Mouse (Mus musculus): ENCODE measurements around the gene Psd. TPM values are rescaled to one million over a fixed set of nuclear protein-coding genes. Genes with fewer than 3 reads are reported as not detected.

Gene Psd
- polyA plus RNA-seq, 1 experiment from 2014 or later: 5.1 TPM

GRCm38 (mm10) chr19:46318031-46318471 is 8.9 kb downstream of the Psd start:
- no peak; the same call in 1 of the 2 replicates for ATAC-seq (replicated peaks; ENCODE audit: extremely low read depth, insufficient read depth, low FRiP score)
- H3K27me3 ChIP-seq (ENCODE audit: control insufficient read depth, insufficient read depth, low read length): peaks cover 87% of the 10 kb centered on the region
- no peaks in the 10 kb centered on the region for H3K9me3 ChIP-seq (replicated peaks; ENCODE audit: control insufficient read depth, low read length)
- H3K36me3 ChIP-seq (ENCODE audit: control insufficient read depth, insufficient read depth): no peaks in the 10 kb centered on the region
- H3K4me2 ChIP-seq (ENCODE audit: low read depth, low read length): peak overlapping the region; percentile 68
- H3K9ac ChIP-seq (ENCODE audit: low read length): peak overlapping the region; percentile 50
- no peak overlapping the region for H3K27ac ChIP-seq (ENCODE audit: low read length)
- peaks cover 14% of the 10 kb centered on the region for H3K4me1 ChIP-seq (ENCODE audit: control insufficient read depth, insufficient read depth, low read length)
- peak overlapping the region; percentile 50 for H3K4me3 ChIP-seq (ENCODE audit: low read length)
- 2% methylated on average over 30 of the region's 42 CpGs for WGBS

GRCm38 (mm10) chr19:46317546-46317885 is 9.4 kb downstream of the Psd start:
- no peak for ATAC-seq (replicated peaks; ENCODE audit: extremely low read depth, insufficient read depth, low FRiP score)
- Histone ChIP-seq H3K4me3 (ENCODE audit: low read length) (peak overlapping the region; percentile 50), H3K36me3 (ENCODE audit: control insufficient read depth, insufficient read depth) (no peaks in the 10 kb centered on the region), H3K4me2 (ENCODE audit: low read depth, low read length) (peak overlapping the region; percentile 68), H3K9ac (ENCODE audit: low read length) (peak overlapping the region; percentile 50), H3K27me3 (ENCODE audit: control insufficient read depth, insufficient read depth, low read length) (peaks cover 86% of the 10 kb centered on the region), H3K27ac (ENCODE audit: low read length) (no peak overlapping the region), H3K4me1 (ENCODE audit: control insufficient read depth, insufficient read depth, low read length) (peaks cover 14% of the 10 kb centered on the region), H3K9me3 (replicated peaks; ENCODE audit: control insufficient read depth, low read length) (no peaks in the 10 kb centered on the region)
- under 1% methylated on average over 48 of the region's 48 CpGs for WGBS

GRCm38 (mm10) chr19:46316846-46317545 is 10.0 kb downstream of the Psd start:
- H3K27me3 ChIP-seq (ENCODE audit: control insufficient read depth, insufficient read depth, low read length): peaks cover 83% of the 10 kb centered on the region
- peak overlapping the region; percentile 68 for H3K4me2 ChIP-seq (ENCODE audit: low read depth, low read length)
- no peak overlapping the region; the same call in 1 of the 2 replicates for H3K9ac ChIP-seq (ENCODE audit: low read length)
- no peak for ATAC-seq (replicated peaks; ENCODE audit: extremely low read depth, insufficient read depth, low FRiP score)
- H3K4me3 ChIP-seq (ENCODE audit: low read length): peak overlapping the region; percentile 50
- peaks cover 4% of the 10 kb centered on the region for H3K36me3 ChIP-seq (ENCODE audit: control insufficient read depth, insufficient read depth)
- no peak overlapping the region for H3K27ac ChIP-seq (ENCODE audit: low read length)
- WGBS: 35% methylated on average over 15 of the region's 15 CpGs
- peaks cover 14% of the 10 kb centered on the region for H3K4me1 ChIP-seq (ENCODE audit: control insufficient read depth, insufficient read depth, low read length)
- H3K9me3 ChIP-seq (replicated peaks; ENCODE audit: control insufficient read depth, low read length): no peaks in the 10 kb centered on the region

- no peak overlapping the region for H3K27ac ChIP-seq (ENCODE audit: low read length)
- no peak overlapping the region for H3K4me3 ChIP-seq (ENCODE audit: low read length)
- no peaks in the 10 kb centered on the region for H3K9me3 ChIP-seq (replicated peaks; ENCODE audit: control insufficient read depth, low read length)
- no peak overlapping the region for H3K9ac ChIP-seq (ENCODE audit: low read length)
- peaks cover 10% of the 10 kb centered on the region for H3K36me3 ChIP-seq (ENCODE audit: control insufficient read depth, insufficient read depth)
- 51% methylated on average over 12 of the region's 12 CpGs for WGBS
- peaks cover 14% of the 10 kb centered on the region for H3K4me1 ChIP-seq (ENCODE audit: control insufficient read depth, insufficient read depth, low read length)
- ATAC-seq (replicated peaks; ENCODE audit: extremely low read depth, insufficient read depth, low FRiP score): no peak
- H3K27me3 ChIP-seq (ENCODE audit: control insufficient read depth, insufficient read depth, low read length): peaks cover 74% of the 10 kb centered on the region
- H3K4me2 ChIP-seq (ENCODE audit: low read depth, low read length): no peak overlapping the region
These were observed 11.0 kb downstream of the Psd start for GRCm38 (mm10) chr19:46315752-46316610.

GRCm38 (mm10) chr19:46314872-46315742 is 11.8 kb downstream of the Psd start:
- ATAC-seq (replicated peaks; ENCODE audit: extremely low read depth, insufficient read depth, low FRiP score): no peak
- no peaks in the 10 kb centered on the region for H3K9me3 ChIP-seq (replicated peaks; ENCODE audit: control insufficient read depth, low read length)
- H3K27ac ChIP-seq (ENCODE audit: low read length): no peak overlapping the region
- no peak overlapping the region for H3K4me2 ChIP-seq (ENCODE audit: low read depth, low read length)
- H3K27me3 ChIP-seq (ENCODE audit: control insufficient read depth, insufficient read depth, low read length): peaks cover 65% of the 10 kb centered on the region
- H3K36me3 ChIP-seq (ENCODE audit: control insufficient read depth, insufficient read depth): peaks cover 17% of the 10 kb centered on the region
- H3K4me3 ChIP-seq (ENCODE audit: low read length): no peak overlapping the region
- 38% methylated on average over 14 of the region's 14 CpGs for WGBS
- no peak overlapping the region for H3K9ac ChIP-seq (ENCODE audit: low read length)
- peaks cover 14% of the 10 kb centered on the region for H3K4me1 ChIP-seq (ENCODE audit: control insufficient read depth, insufficient read depth, low read length)

- Histone ChIP-seq H3K9ac (ENCODE audit: low read length) (no peak overlapping the region), H3K27ac (ENCODE audit: low read length) (no peak overlapping the region), H3K4me2 (ENCODE audit: low read depth, low read length) (no peak overlapping the region), H3K36me3 (ENCODE audit: control insufficient read depth, insufficient read depth) (peaks cover 24% of the 10 kb centered on the region), H3K4me3 (ENCODE audit: low read length) (no peak overlapping the region), H3K9me3 (replicated peaks; ENCODE audit: control insufficient read depth, low read length) (no peaks in the 10 kb centered on the region), H3K4me1 (ENCODE audit: control insufficient read depth, insufficient read depth, low read length) (peaks cover 15% of the 10 kb centered on the region), H3K27me3 (ENCODE audit: control insufficient read depth, insufficient read depth, low read length) (peaks cover 61% of the 10 kb centered on the region)
- WGBS: 23% methylated on average over 18 of the region's 18 CpGs
- no peak for ATAC-seq (replicated peaks; ENCODE audit: extremely low read depth, insufficient read depth, low FRiP score)
These were observed 12.8 kb downstream of the Psd start for GRCm38 (mm10) chr19:46314151-46314601.

GRCm38 (mm10) chr19:46313591-46313990 is 13.4 kb downstream of the Psd start:
- H3K9me3 ChIP-seq (replicated peaks; ENCODE audit: control insufficient read depth, low read length): no peaks in the 10 kb centered on the region

GRCm38 (mm10) chr19:46313116-46313515 is 13.8 kb downstream of the Psd start:
- peaks cover 51% of the 10 kb centered on the region for H3K27me3 ChIP-seq (ENCODE audit: control insufficient read depth, insufficient read depth, low read length)
- H3K9me3 ChIP-seq (replicated peaks; ENCODE audit: control insufficient read depth, low read length): no peaks in the 10 kb centered on the region
- H3K9ac ChIP-seq (ENCODE audit: low read length): no peak overlapping the region
- no peak for ATAC-seq (replicated peaks; ENCODE audit: extremely low read depth, insufficient read depth, low FRiP score)
- WGBS: 86% methylated on average over 9 of the region's 9 CpGs
- peaks cover 24% of the 10 kb centered on the region for H3K36me3 ChIP-seq (ENCODE audit: control insufficient read depth, insufficient read depth)
- no peak overlapping the region for H3K4me3 ChIP-seq (ENCODE audit: low read length)
- H3K4me1 ChIP-seq (ENCODE audit: control insufficient read depth, insufficient read depth, low read length): peaks cover 20% of the 10 kb centered on the region
- H3K27ac ChIP-seq (ENCODE audit: low read length): no peak overlapping the region
- no peak overlapping the region for H3K4me2 ChIP-seq (ENCODE audit: low read depth, low read length)

More at GRCm38 (mm10) chr19:46313591-46313990, 13.4 kb downstream of the Psd start:
- Histone ChIP-seq H3K27ac (ENCODE audit: low read length) (no peak overlapping the region), H3K4me2 (ENCODE audit: low read depth, low read length) (no peak overlapping the region), H3K36me3 (ENCODE audit: control insufficient read depth, insufficient read depth) (peaks cover 24% of the 10 kb centered on the region), H3K27me3 (ENCODE audit: control insufficient read depth, insufficient read depth, low read length) (peaks cover 56% of the 10 kb centered on the region), H3K4me3 (ENCODE audit: low read length) (no peak overlapping the region), H3K4me1 (ENCODE audit: control insufficient read depth, insufficient read depth, low read length) (peaks cover 18% of the 10 kb centered on the region), H3K9ac (ENCODE audit: low read length) (no peak overlapping the region)
- ATAC-seq (replicated peaks; ENCODE audit: extremely low read depth, insufficient read depth, low FRiP score): no peak
- WGBS: 72% methylated on average over 6 of the region's 6 CpGs
